Mouse (Mus musculus) megakaryocyte, adult 5-6 weeks (primary cell): ENCODE measurements around the gene Jak2. TPM values are rescaled to one million over a fixed set of nuclear protein-coding genes. Genes with fewer than 3 reads are reported as not detected.

Experiments used
- ATAC-seq: 2 replicates; pipeline ENCODE4 v1.8.0; 2016; ENCODE audit warnings: mild to moderate bottlenecking, inconsistent platforms; ENCODE audit not compliant: poor library complexity, severe bottlenecking
- total RNA-seq, 2 experiments: library from RNA; stranded (forward) in 1 of 2; stranded (reverse) in 1 of 2; fragments of 153-499, 151-499 nt in 1 of 2; fragments of 221-1000, 200-1000 nt in 1 of 2; gene quantifications; 2 replicates each; pipeline versions ENCODE4 v1.2.3 to v1.2.4; 2015 to 2017

The Jak2 gene
- total RNA-seq, 2 experiments from 2014 or later: 80.8 to 82.1 TPM

- no peak for ATAC-seq
Measured at GRCm38 (mm10) chr19:29294756-29295155, 43.1 kb downstream of the Jak2 start.

GRCm38 (mm10) chr19:29296166-29296565 lies 44.5 kb downstream of the Jak2 start:
- ATAC-seq: no peak

GRCm38 (mm10) chr19:29297366-29297765 lies 45.7 kb downstream of the Jak2 start:
- ATAC-seq: no peak

- ATAC-seq: no peak
Measured at GRCm38 (mm10) chr19:29300919-29301318, 49.3 kb downstream of the Jak2 start.

- no peak for ATAC-seq
Measured at GRCm38 (mm10) chr19:29302119-29302518, 50.5 kb downstream of the Jak2 start.

GRCm38 (mm10) chr19:29308832-29309231 lies 57.2 kb downstream of the Jak2 start:
- ATAC-seq: no peak

- no peak for ATAC-seq
Measured at GRCm38 (mm10) chr19:29311791-29312190, 60.2 kb downstream of the Jak2 start.

- no peak for ATAC-seq
Measured at GRCm38 (mm10) chr19:29312661-29313060, 61.0 kb downstream of the Jak2 start.

- no peak for ATAC-seq
Measured at GRCm38 (mm10) chr19:29323416-29324049, 71.9 kb downstream of the Jak2 start.

- ATAC-seq: peak; percentile 92
Measured at GRCm38 (mm10) chr19:29325053-29325851, 73.6 kb downstream of the Jak2 start, which contains the start of gene Insl6. Insl6 (minus strand) TSS chr19:29325356.

GRCm38 (mm10) chr19:29325852-29326180 lies 74.2 kb downstream of the Jak2 start:
- no peak for ATAC-seq

- ATAC-seq: no peak
Measured at GRCm38 (mm10) chr19:29326396-29326795, 74.8 kb downstream of the Jak2 start.

- no peak for ATAC-seq
Measured at GRCm38 (mm10) chr19:29326822-29327552, 75.4 kb downstream of the Jak2 start.

- ATAC-seq: no peak
Measured at GRCm38 (mm10) chr19:29334068-29334745, 82.6 kb downstream of the Jak2 start, which contains the start of gene Rln1. Rln1 (minus strand) TSS chr19:29334670.

GRCm38 (mm10) chr19:29336624-29337023 lies 85.0 kb downstream of the Jak2 start:
- ATAC-seq: no peak

GRCm38 (mm10) chr19:29341029-29341428 lies 89.4 kb downstream of the Jak2 start:
- no peak for ATAC-seq

- no peak for ATAC-seq
Measured at GRCm38 (mm10) chr19:29342281-29342680, 90.7 kb downstream of the Jak2 start.

GRCm38 (mm10) chr19:29344868-29345267 lies 93.2 kb downstream of the Jak2 start:
- no peak for ATAC-seq

- no peak for ATAC-seq
Measured at GRCm38 (mm10) chr19:29345636-29346035, 94.0 kb downstream of the Jak2 start.

GRCm38 (mm10) chr19:29350991-29351390 lies 99.4 kb downstream of the Jak2 start:
- ATAC-seq: no peak
